Mouse (Mus musculus) embryonic facial prominence, embryonic 12.5 days (tissue): ENCODE data around the gene Ankrd65. TPM values are rescaled to one million over a fixed set of nuclear protein-coding genes. Genes with fewer than 3 reads are reported as not detected.
A peak's percentile ranks its signal among the peaks of the same experiment; 100 is the strongest.
"Not testable (repeated sequence)": the region's sequence is repeated elsewhere in the genome, so short reads cannot be mapped to it uniquely, and the experiment has no call there.

Source experiments
- ATAC-seq: fragments of 200-750 bp; cut with Nextera tagmentation; 2 replicates; pipeline ENCODE4 v1.8.0; 2017; ENCODE audit not compliant: insufficient number of reproducible peaks, insufficient read depth, low FRiP score, low TSS enrichment
- H3K27ac ChIP-seq: fragments of 300-500 bp; sonication (generic); 2 replicates; pipeline ENCODE4 v1.5.1; 2016; ENCODE audit warnings: mild to moderate bottlenecking
- H3K27me3 ChIP-seq: fragments of 300-500 bp; sonication (generic); 2 replicates; pipeline ENCODE4 v1.6.1; 2016; ENCODE audit warnings: mild to moderate bottlenecking, moderate library complexity
- H3K36me3 ChIP-seq: fragments of 300-500 bp; sonication (generic); 2 replicates; pipeline ENCODE4 v1.6.1; 2016; ENCODE audit warnings: mild to moderate bottlenecking
- H3K4me1 ChIP-seq: fragments of 300-500 bp; sonication (generic); 2 replicates; pipeline ENCODE4 v1.6.1; 2016
- H3K4me2 ChIP-seq: fragments of 300-500 bp; sonication (generic); replicated peaks from 2 replicates; pipeline ENCODE4 v1.6.1; 2016; ENCODE audit warnings: mild to moderate bottlenecking, moderate library complexity
- H3K4me3 ChIP-seq: fragments of 300-500 bp; sonication (generic); 2 replicates; pipeline ENCODE4 v1.5.1; 2016; ENCODE audit warnings: mild to moderate bottlenecking
- H3K9ac ChIP-seq: fragments of 300-500 bp; sonication (generic); 2 replicates; pipeline ENCODE4 v1.6.1; 2016; ENCODE audit warnings: mild to moderate bottlenecking, moderate library complexity
- H3K9me3 ChIP-seq: fragments of 300-500 bp; sonication (generic); 2 replicates; pipeline ENCODE4 v1.6.1; 2016; ENCODE audit warnings: mild to moderate bottlenecking, moderate library complexity
- whole genome bisulfite sequencing: fragments of 180-500 bp; shearing (Covaris S2); methylation state at CpG from one replicate; pipeline ENCODE4 v1.1.7; 2016; 5-methylcytosine and 5-hydroxymethylcytosine counted together
- polyA plus RNA-seq: library from polyadenylated mRNA; unstranded; fragments of >200 nt; fragmentation: Nextera tagmentation; extraction: Ambion mirVana; gene quantifications from 2 replicates; pipeline ENCODE4 v1.2.1, GENCODE M21; 2016

The Ankrd65 gene
- polyA plus RNA-seq, 1 experiment from 2014 or later = not detected

GRCm38 (mm10) chr4:155776704-155777335 is 13.4 kb upstream of the Ankrd65 start:
- WGBS = 9% methylated on average over 2 of the region's 2 CpGs
- H3K27ac ChIP-seq = no peak overlapping the region
- ATAC-seq = no peak
- H3K36me3 ChIP-seq = no peaks in the 10 kb centered on the region
- H3K4me1 ChIP-seq = peaks cover 16% of the 10 kb centered on the region
- no peak overlapping the region for H3K9ac ChIP-seq
- no peak overlapping the region for H3K4me3 ChIP-seq
- no peaks in the 10 kb centered on the region for H3K9me3 ChIP-seq
- H3K27me3 ChIP-seq = peaks cover 19% of the 10 kb centered on the region
- H3K4me2 ChIP-seq = no peak overlapping the region

GRCm38 (mm10) chr4:155777816-155778215 is 12.4 kb upstream of the Ankrd65 start:
- Histone ChIP-seq H3K27ac (no peak overlapping the region), H3K4me1 (peaks cover 16% of the 10 kb centered on the region), H3K9ac (no peak overlapping the region), H3K4me2 (no peak overlapping the region), H3K36me3 (no peaks in the 10 kb centered on the region), H3K9me3 (no peaks in the 10 kb centered on the region), H3K4me3 (no peak overlapping the region), H3K27me3 (peaks cover 10% of the 10 kb centered on the region; the same call in 1 of the 2 replicates)
- ATAC-seq = no peak
- 71% methylated on average over 2 of the region's 2 CpGs for WGBS

- no peaks in the 10 kb centered on the region for H3K36me3 ChIP-seq
- 83% methylated on average over 4 of the region's 4 CpGs for WGBS
- no peak overlapping the region for H3K9ac ChIP-seq
- ATAC-seq = no peak
- no peak overlapping the region for H3K4me2 ChIP-seq
- no peaks in the 10 kb centered on the region for H3K9me3 ChIP-seq
- H3K27ac ChIP-seq = no peak overlapping the region
- H3K27me3 ChIP-seq = no peaks in the 10 kb centered on the region
- peaks cover 8% of the 10 kb centered on the region; the same call in 1 of the 2 replicates for H3K4me1 ChIP-seq
- H3K4me3 ChIP-seq = no peak overlapping the region
These were observed 10.7 kb upstream of the Ankrd65 start for GRCm38 (mm10) chr4:155779498-155779897.

- no peak overlapping the region for H3K4me3 ChIP-seq
- 33% methylated on average over 6 of the region's 6 CpGs for WGBS
- 0 out of 2 replicates have a peak overlapping the region, but pooled peaks have one; percentile 7 for H3K27ac ChIP-seq
- H3K36me3 ChIP-seq = no peaks in the 10 kb centered on the region
- no peak overlapping the region for H3K9ac ChIP-seq
- H3K4me1 ChIP-seq = peaks cover 15% of the 10 kb centered on the region
- no peak; the same call in 1 of the 2 replicates for ATAC-seq
- no peaks in the 10 kb centered on the region for H3K27me3 ChIP-seq
- H3K4me2 ChIP-seq = no peak overlapping the region
- H3K9me3 ChIP-seq = no peaks in the 10 kb centered on the region
These were observed 9.3 kb upstream of the Ankrd65 start for GRCm38 (mm10) chr4:155780895-155781294.

- H3K4me1 ChIP-seq = peaks cover 15% of the 10 kb centered on the region
- ATAC-seq = no peak
- peak overlapping the region; percentile 59 for H3K4me3 ChIP-seq
- H3K27ac ChIP-seq = no peak overlapping the region
- H3K4me2 ChIP-seq = peak overlapping the region; percentile 72
- H3K9me3 ChIP-seq = no peaks in the 10 kb centered on the region
- H3K36me3 ChIP-seq = no peaks in the 10 kb centered on the region
- H3K27me3 ChIP-seq = no peaks in the 10 kb centered on the region
- peak overlapping the region; percentile 30; the same call in 1 of the 2 replicates for H3K9ac ChIP-seq
- WGBS = 44% methylated on average over 16 of the region's 16 CpGs
These were observed 6.7 kb upstream of the Ankrd65 start for GRCm38 (mm10) chr4:155783486-155784080.

GRCm38 (mm10) chr4:155784081-155784701 is 6.0 kb upstream of the Ankrd65 start:
- peak overlapping the region; percentile 72 for H3K4me2 ChIP-seq
- ATAC-seq = peak; percentile 79
- no peaks in the 10 kb centered on the region for H3K9me3 ChIP-seq
- no peaks in the 10 kb centered on the region for H3K36me3 ChIP-seq
- H3K9ac ChIP-seq = peak overlapping the region; percentile 87
- no peaks in the 10 kb centered on the region for H3K27me3 ChIP-seq
- under 1% methylated on average over 52 of the region's 52 CpGs for WGBS
- H3K27ac ChIP-seq = peak overlapping the region; percentile 80
- H3K4me1 ChIP-seq = peaks cover 15% of the 10 kb centered on the region
- peak overlapping the region; percentile 59 for H3K4me3 ChIP-seq

- Histone ChIP-seq H3K9me3 (no peaks in the 10 kb centered on the region), H3K27me3 (no peaks in the 10 kb centered on the region), H3K4me2 (peak overlapping the region; percentile 72; the same call in 1 of the 2 replicates), H3K36me3 (no peaks in the 10 kb centered on the region), H3K4me1 (peaks cover 15% of the 10 kb centered on the region), H3K4me3 (no peak overlapping the region), H3K27ac (no peak overlapping the region), H3K9ac (peak overlapping the region; percentile 27; the same call in 1 of the 2 replicates)
- ATAC-seq = no peak
- 77% methylated on average over 10 of the region's 10 CpGs for WGBS
These were observed 5.0 kb upstream of the Ankrd65 start for GRCm38 (mm10) chr4:155785246-155785645.

- Histone ChIP-seq H3K4me3 (peak within 1 kb of the TSS; percentile 59), H3K27ac (peak within 1 kb of the TSS; percentile 80; the same call in 1 of the 2 replicates), H3K4me2 (peak within 1 kb of the TSS; percentile 72), H3K27me3 (no peaks in the 10 kb centered on the region), H3K9me3 (no peaks in the 10 kb centered on the region), H3K9ac (peak within 1 kb of the TSS; percentile 87; the same call in 1 of the 2 replicates), H3K4me1 (peaks cover 14% of the 10 kb centered on the region), H3K36me3 (no peaks in the 10 kb centered on the region)
- 58% methylated on average over 5 of the region's 5 CpGs for WGBS
- no peak for ATAC-seq
These were observed 4.4 kb upstream of the Ankrd65 start, which contains the start of gene Tmem88b for GRCm38 (mm10) chr4:155785819-155786218. Tmem88b (minus strand) TSS chr4:155785874.

GRCm38 (mm10) chr4:155788300-155788699 is 1.9 kb upstream of the Ankrd65 start:
- no peak for ATAC-seq
- WGBS = 81% methylated on average over 3 of the region's 3 CpGs
- Histone ChIP-seq H3K4me2 (no peak overlapping the region), H3K27ac (no peak overlapping the region), H3K27me3 (no peaks in the 10 kb centered on the region), H3K9me3 (no peaks in the 10 kb centered on the region), H3K4me1 (peaks cover 11% of the 10 kb centered on the region), H3K4me3 (no peak overlapping the region), H3K9ac (no peak overlapping the region), H3K36me3 (no peaks in the 10 kb centered on the region)

GRCm38 (mm10) chr4:155788833-155789232 is 1.4 kb upstream of the Ankrd65 start:
- peaks cover 11% of the 10 kb centered on the region for H3K4me1 ChIP-seq
- H3K9ac ChIP-seq, H3K4me2 ChIP-seq, H3K9me3 ChIP-seq, ATAC-seq, H3K27me3 ChIP-seq, H3K36me3 ChIP-seq, H3K4me3 ChIP-seq, H3K27ac ChIP-seq: not testable (repeated sequence)
- 78% methylated on average over 4 of the region's 4 CpGs for WGBS

- no peak overlapping the region for H3K4me2 ChIP-seq
These were observed 467 bp downstream of the Ankrd65 start for GRCm38 (mm10) chr4:155790650-155791161.

More at GRCm38 (mm10) chr4:155790650-155791161, 467 bp downstream of the Ankrd65 start:
- Histone ChIP-seq H3K36me3 (no peaks in the 10 kb centered on the region), H3K9me3 (no peaks in the 10 kb centered on the region), H3K4me3 (no peak overlapping the region), H3K4me1 (no peaks in the 10 kb centered on the region), H3K27me3 (no peaks in the 10 kb centered on the region), H3K27ac (no peak overlapping the region), H3K9ac (no peak overlapping the region)
- WGBS = 65% methylated on average over 3 of the region's 3 CpGs
- ATAC-seq = no peak; the same call in 1 of the 2 replicates
